In the genomic region with DNA sequence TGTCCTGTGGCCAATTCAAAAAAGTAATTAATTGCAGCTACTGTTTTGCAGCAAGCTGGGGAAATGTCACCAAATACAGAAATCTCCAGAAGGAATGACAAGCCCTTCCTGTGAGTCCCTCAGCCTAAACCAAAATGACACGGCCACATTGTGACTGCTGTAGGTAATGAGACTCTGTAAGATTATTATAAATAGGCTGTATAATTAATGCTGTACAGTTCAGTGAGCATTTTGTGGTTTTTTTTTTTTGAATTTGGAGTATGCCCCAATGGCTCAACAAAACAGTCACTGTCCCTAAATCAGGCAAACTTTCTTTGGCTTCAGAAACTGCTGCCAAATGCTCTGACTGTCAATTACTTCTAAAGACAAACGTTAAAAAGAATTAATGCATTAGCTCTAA, we compare ENCODE assay signal across 16 mouse cellular contexts.
"Had no signal": no experiment of that assay in that cellular context is flagged by ENCODE, and none has a peak within 500 bp of the region (broad histone marks: within the 10 kb centered on the region; RNA-seq: fewer than 3 reads in every experiment).

No protein-coding gene starts in this region.

- H3K27me3 ChIP-seq: limb, embryonic 12.5 days; liver, embryonic 13.5 days; lung, embryonic 15.5 days; midbrain, embryonic 12.5 days; neural tube, embryonic 15.5 days; stomach, embryonic 15.5 days had no signal

- H3K36me3 ChIP-seq: limb, embryonic 12.5 days; liver, embryonic 13.5 days; lung, embryonic 15.5 days; midbrain, embryonic 12.5 days; neural tube, embryonic 15.5 days; stomach, embryonic 15.5 days had no signal

- DNase-seq: kidney, postnatal 10 days; kidney, postnatal 4 days; liver; liver, embryonic 13.5 days; liver, postnatal 0 days; lung, postnatal 14 days; right cerebral cortex, postnatal 14 days; thymus, adult 2 months; thymus, postnatal 4 days had no signal

- H3K4me2 ChIP-seq: limb, embryonic 12.5 days; liver, embryonic 13.5 days; lung, embryonic 15.5 days; midbrain, embryonic 12.5 days; neural tube, embryonic 15.5 days; stomach, embryonic 15.5 days had no signal

- H3K4me3 ChIP-seq: layer of hippocampus, adult 2 months; limb, embryonic 12.5 days; liver, embryonic 13.5 days; lung, embryonic 15.5 days; midbrain, embryonic 12.5 days; myocyte; neural tube, embryonic 15.5 days; stomach, embryonic 15.5 days had no signal

- ATAC-seq: liver, postnatal 0 days had no signal

- H3K27ac ChIP-seq: layer of hippocampus, adult 2 months; limb, embryonic 12.5 days; liver, embryonic 13.5 days; lung, embryonic 15.5 days; midbrain, embryonic 12.5 days; neural tube, embryonic 15.5 days; stomach, embryonic 15.5 days had no signal

- H3K9ac ChIP-seq: limb, embryonic 12.5 days; liver, embryonic 13.5 days; liver, postnatal 0 days; lung, embryonic 15.5 days; midbrain, embryonic 12.5 days; neural tube, embryonic 15.5 days; stomach, embryonic 15.5 days had no signal

- H3K9me3 ChIP-seq: limb, embryonic 12.5 days; liver, embryonic 13.5 days; lung, embryonic 15.5 days; midbrain, embryonic 12.5 days; neural tube, embryonic 15.5 days; stomach, embryonic 15.5 days had no signal

- H3K4me1 ChIP-seq: limb, embryonic 12.5 days; liver, embryonic 13.5 days; lung, embryonic 15.5 days; midbrain, embryonic 12.5 days; neural tube, embryonic 15.5 days; stomach, embryonic 15.5 days had no signal
